Mouse (Mus musculus) cerebellum, postnatal 14 days (tissue): ENCODE data around the gene Nepro.

Source experiments
- DNase-seq, 2 experiments: peaks; one replicate each; pipeline ENCODE4 v3.0.0; 2021; ENCODE audit warnings: mixed read lengths in 2 of 2

Nepro gene

DNA sequence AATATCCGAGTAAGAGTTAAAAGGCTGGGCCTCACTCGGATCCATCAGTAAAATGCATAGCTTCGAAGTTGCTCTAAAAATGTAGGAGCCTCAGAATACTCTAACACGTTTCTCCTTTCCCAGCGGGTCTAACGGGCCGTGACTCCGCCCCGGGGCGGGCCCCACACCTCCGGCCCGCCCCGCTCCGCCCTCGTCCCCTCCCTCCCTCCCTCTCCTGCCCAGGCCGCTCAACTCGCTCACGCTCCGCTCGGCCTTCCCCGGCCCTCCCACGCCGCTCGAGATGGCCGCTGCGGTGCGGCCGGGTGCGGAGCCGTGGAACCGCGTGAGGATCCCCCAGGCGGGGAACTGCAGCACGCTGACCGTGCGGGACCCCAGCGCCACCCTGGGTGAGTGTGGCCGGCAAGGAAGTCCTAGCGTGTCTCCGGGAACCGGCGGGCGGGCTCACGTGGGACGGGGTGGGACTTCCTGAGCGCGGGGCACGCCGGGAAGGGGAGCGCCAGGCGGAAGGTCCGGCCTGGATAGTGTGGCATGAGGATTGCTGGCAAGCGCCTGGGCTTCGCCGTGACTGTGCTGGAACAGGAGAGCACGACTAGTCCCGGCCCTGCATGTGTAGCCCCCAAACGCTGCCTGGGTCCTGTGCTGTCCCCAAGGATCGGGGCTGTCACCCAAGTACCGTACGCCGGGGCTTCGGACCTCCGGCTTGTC lies at the start of gene Nepro:
Gene Nepro (plus strand): TSS at position 219 of the 705 bp plus-strand sequence.
- peak; percentile 95 to 96 for DNase-seq

DNA sequence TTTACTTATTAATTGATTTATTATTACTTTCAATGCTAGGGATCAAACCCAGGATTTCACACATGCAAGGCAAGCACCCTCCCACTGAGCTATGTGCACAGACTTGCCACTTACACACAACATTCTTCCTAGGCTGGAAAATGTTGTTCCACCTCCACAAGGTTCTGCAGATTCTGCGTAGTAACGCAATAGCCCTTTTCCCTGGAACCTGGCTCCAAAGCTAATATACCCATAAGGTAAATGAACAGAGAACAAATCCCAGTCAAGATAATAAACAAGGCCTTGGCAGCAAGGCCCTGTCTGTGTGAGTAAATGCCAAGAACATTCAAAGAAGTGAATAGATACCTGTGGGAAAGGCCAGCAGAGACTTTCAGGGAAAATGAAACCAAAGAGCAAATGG lies 47.7 kb upstream of the Nepro start:
- no peak for DNase-seq

DNA sequence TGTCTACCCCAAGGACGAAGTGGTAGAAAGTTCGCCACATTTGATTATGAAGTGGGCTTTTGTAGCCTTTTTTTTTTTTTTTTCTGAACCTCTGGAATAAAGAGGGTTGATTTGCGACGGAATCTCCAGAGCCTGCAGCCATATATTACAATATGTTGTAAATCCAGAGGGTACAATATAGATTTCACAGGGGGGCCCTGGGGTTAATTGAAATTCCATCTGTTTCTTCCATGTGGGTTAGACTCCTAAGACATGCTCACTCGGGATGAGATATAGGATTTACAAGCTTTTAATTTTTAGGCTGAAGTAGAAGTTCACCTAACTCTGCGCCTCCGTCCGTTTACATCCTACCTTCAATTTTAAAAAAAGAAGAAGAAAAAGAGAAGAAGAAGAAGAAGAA lies 45.0 kb upstream of the Nepro start:
- no peak for DNase-seq

DNA sequence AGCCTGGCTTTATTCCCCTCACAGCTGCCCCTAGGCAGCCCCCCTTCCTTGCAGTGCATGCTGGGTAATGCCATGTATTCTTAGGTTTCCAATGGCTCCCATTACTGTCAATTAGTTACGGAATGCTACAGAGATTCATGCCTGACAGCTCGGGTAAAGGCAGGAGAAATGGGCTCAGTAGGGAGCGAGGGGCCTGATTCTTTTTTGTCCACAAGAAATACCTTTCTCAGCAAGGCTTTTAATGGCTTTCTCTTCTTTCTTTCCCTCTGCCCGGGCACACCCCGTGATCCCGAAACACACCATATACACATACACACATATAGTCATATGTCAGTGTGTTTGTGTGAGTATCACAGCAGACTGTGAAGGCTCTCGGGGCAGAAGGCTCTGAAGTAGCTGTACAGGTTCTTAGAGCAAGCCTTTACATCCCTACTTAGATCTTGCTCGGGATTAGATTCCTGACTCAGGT lies 44.6 kb upstream of the Nepro start:
- no peak for DNase-seq

DNA sequence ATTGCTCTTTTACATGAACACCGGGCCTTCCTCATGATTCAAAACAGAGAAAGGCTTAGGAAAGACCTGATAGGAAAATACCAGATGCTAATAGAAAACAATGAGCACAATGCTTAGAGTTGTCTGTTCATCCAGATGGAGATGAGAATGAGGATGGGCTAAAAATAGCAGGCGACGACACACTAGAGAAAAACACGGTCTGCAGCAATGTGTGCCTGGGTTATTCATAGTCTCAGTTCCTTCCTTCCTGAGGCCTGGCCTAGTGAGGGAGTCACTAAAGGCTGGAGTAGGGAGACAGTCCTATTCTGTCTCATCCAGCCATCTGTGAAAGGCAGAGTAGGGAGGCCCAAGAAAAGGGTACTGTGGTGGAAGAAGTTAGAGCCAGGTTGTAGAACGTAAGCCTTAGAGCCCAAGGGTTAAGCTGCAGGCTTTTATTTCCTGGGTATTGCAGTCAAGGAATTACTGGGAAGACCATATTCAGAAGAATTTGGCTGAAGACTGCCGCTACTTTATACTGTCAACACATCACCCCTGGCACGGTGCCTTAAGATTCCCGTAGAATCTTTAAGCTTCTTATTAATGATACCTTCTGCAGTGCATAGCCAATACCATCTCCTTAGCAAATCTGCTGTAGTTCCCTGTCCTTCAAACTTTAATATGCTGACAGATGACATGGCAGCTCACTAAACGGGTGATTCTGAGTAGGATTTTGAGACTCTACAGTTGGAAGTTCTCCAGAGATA lies 43.2 kb upstream of the Nepro start:
- no peak for DNase-seq

DNA sequence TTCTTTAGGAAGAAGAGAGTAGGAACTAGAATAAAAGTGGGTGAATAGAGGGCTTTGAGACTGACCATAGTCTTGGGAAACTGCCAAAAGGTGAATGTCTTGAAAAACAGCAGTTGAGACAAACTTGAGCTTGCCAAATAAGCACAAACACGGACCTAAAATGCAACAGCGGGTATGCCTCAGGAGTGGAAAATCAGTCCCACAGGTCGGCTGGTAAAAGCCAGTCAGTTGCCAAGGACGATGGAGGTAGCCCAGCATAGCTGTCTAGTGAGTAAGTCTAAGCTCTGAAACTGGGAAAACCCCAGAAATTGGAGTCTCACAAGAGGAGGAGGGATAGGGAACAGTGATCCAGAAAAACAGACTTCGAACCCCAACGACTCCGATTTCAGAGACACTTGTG lies 39.5 kb upstream of the Nepro start:
- DNase-seq, result no peak

DNA sequence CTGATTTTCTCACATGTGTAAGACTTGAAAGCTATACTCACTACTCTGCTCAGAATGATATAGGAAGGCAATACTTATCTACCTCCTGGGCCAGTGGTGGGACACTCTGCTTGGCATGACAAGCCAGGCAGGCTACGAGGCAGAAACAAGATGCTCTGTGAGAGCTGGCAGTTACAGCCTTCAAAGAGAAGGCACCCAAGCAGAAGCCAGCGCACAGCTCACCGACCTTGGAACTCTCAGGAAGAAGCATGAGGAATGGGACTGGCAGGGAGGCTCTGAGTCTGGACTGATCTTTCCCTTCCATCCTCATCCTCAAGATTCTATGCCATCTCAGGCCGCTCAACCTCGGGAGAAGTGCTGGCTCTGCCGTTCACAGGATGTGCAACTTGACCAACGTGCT lies 38.7 kb upstream of the Nepro start:
- DNase-seq, result no peak

DNA sequence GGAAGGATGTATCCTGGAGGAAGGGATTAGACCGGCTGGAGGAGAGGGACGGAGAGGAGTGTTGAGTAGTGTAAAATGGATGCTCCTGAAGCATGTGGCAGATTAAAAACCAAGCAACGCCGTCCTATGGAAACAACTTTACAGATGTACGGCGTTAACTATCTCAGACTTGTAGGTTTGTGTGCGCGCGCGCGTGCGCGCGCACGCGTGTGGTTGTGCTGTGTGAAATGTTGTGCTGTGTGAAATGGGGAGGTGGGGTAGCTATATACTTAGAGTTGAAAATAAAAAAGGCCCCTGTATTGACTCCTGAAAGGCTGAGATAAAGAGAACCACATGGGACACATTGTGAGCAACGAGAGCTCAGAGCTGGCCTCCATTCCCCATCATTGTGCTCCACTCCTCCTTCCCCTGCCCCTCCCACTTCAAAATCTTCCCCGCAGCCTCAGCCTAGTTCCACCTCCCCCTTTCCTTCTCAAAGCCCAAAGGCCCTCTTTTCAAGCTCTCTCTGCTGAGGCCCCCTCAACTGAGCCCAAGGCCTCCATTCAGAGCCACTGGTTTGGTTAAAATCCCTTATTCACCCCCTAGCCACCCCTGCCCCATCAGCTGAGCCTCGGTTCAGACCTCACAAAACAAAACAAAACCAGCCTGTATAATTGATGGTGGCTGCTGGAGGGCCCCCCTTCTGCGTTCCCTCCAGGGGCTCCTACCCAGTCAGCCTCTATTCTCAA lies 36.9 kb upstream of the Nepro start:
- no peak for DNase-seq

DNA sequence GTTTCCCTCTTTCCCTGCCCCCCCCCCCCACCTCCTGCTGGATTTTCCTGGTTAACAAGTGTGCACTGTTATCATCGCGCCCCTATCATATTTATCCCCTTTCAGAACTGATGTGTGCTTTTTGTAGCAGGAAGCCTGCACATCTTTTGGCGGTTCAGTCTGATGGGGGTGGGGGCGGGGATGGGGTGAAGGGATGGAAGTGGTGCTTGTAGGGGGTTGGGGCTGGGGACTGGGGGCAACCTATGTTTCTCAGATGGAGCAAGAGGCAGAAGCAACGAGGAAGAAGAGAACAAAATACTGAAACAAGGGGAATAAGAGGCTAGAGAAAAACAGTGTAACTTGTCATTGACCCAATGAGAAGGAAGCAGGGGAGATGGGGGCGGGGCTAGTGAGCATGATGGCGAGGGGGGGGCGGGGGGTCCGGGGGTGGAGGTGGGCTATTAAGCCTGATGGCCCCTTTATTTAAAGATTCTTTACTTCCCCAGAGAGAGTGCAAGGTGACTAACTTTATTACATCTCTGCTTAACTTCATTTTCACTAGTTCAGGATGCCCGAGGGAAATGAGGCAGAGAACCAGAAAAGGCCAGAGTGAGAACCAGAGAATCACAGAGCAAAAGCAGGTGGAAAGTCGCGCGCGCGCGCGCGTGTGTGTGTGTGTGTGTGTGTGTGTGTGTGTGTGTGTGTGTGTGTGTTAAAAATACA lies 36.2 kb upstream of the Nepro start:
- DNase-seq, result no peak

DNA sequence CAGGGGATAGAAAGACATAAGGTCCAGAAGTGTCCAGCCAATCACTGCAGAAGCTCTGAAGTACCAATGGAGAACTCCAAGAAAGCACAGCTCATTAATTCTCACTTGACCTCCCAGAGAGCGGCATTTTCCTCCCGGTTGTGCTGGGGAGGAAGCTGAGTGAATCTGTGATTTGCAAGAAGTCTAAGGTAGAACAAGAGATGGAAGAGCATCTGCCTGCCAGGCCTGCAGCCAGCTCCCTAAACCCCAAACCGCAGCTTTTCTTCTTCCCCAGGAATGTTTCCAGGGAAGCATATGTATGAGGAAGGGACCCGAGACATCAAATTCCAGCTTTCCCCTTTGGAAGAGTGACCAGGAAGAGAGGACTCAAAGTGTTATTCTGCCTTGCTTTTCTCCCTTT lies 35.6 kb upstream of the Nepro start:
- DNase-seq, result no peak

DNA sequence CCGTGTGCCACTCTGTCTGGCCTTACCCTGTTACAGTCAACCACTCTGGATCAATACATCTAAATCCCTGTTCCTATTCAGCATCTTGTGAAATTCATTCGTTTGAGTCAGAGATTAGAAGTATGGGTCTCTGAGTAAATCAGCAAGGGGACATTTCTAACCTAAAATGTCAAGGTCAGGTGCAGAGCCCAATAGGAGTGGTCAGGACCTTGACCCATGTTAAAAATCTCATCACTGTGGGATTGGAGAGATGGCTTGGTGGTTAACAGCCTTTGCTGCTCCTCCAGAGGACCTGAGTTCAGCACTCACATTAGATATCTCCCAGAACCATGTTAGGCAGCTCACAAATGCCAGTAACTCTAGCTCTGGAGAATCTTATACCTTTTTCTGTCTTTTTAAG lies 33.6 kb upstream of the Nepro start:
- DNase-seq, result no peak

DNA sequence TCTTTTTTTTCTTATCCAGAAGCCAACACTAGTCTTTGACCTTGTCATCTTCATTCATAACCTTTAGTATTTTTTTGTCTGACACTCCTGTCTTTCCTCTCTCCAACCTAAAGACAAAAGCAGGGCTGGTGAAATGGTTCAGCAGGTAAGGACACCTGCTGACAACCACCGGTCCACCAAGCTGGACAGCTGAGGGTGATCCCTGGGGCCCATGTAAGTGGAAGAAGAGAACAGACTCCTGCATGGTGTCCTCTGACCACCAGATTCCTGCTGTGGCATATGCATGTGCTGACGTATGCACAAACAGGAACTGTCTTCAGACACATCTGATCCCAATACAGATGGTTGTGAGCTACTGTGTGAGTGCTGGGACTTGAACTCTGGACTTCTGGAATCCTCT lies 33.0 kb upstream of the Nepro start:
- DNase-seq, result peak in 1 of 2 experiments; percentile 17

DNA sequence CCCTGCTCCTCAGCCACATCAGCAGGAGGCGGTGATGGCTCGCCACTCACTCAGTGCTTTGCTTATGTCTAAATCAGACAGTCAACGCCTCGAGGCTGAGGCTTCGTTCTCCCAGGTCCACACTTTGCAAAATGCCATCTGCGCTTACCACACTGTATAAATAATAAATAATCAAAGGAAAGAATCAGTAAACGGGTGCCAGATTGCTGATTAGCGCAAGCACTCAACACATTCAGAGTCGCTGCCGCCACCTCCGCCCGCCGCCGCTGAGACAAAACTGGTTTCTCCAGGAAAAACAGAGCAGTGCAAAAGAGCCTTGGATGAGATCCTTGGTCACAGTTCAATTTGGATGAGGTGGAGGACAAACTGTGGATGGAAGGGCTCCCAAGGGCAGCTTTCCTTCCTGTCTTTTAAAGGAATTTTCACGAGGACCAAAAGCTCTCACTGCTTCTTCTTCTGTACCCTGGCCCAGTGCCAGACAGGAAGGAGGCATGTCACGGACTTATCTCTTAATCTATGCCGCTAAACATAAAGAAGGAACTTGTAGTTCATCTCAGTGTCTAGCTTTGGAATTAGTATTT lies 32.5 kb upstream of the Nepro start:
- peak; percentile 85 for DNase-seq

DNA sequence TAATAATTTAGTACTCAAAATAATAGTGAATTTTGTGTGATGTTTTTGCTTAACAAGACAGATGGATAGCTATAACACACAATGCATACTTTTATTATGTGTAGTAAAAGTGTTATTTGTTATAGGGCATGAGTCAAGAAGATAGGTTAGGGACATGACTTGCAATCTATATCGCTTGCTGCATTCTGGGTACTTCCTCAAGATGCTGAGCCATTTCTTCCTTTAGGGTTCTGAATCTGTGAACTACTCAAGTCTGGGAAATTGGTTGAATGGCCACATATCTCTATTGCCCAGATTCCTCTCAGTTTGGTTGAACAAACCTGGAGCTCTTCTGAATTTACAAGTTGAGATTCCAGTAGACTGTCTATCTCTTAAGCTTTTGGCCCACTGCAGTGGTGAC lies 31.6 kb upstream of the Nepro start:
- DNase-seq, result no peak

DNA sequence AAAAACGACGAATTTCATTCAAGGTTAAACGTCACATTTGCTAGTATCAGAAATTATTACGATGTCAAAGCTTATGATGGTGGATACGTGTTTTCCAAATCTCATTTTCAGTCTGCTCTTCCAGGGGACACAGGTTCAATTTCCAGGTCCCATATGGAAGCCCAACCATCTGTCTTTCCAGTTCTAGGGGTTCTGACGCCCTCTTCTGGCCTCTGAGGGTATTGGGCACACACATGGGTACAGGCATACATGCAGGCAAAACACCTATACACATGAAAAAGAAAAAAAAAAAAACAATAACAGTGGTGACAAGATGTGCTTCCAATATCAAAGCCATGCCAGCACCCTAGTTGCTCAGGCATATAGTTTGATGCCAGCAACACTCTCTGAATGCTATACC lies 30.4 kb upstream of the Nepro start:
- peak; percentile 31 to 44 for DNase-seq

DNA sequence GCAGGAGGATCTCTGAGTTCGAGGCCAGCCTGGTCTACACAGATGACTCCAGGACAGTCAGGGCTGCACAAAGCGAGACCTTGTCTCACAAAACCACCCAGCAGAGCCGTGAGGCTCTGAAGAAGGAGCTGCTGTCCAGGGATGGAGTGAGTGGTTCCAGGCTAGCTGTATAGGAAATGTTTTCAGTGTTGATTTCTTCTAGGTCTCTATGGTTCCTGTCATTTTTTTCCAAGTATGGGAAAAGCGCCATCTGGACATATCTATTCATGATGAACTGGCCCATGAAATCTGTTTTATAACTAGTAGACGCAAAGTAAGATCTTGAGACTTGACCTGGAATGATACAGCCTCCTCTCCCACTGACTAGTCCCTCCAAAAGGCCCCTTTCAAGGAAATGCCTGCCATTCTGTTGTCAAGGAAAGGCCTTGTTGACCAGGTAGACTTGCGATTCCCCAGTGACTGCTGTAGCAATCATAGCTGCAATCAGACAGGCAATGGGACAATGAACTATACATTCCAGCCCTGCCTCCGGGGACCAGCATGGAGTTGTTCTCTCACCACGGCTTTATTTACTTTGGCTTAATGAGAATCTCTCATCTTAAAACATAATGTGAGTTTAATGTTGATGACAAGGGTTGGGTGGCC lies 28.8 kb upstream of the Nepro start:
- DNase-seq, result no peak

DNA sequence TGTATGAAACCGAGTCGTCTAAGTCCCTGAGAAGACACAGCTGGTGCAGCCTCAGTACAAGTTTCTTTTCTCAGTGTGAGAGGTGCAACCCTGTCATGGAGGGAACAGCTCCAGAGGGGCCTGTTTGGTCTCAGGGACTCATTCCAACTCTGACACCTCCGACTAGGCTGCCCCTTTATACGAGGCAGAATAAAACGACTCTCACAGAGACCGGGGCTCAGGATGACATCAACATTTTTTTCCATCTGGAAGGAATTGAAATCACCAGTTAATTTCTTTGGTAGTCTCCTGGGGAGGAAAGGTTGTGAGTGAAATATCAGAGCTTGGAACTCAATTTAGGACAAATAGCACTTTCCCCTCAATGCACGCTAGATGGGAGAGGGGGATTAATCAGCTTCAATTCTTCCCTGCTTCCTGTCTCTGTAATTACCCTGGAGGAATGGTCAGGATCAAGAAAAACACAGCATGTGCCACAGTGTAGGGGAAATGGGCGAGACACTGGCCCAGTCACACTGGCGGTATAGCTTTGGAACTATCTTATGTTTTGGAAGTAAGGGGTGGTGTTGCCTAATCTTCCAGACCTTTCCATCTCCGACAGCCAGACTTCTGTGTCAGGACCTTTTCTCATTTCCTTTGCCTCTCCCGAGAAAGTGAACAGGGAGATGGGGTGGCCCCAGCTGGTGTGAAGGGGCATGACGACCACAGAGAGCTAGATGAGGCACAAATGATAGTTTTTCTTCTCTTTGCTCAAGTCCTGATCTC lies 28.1 kb upstream of the Nepro start:
- no peak for DNase-seq

DNA sequence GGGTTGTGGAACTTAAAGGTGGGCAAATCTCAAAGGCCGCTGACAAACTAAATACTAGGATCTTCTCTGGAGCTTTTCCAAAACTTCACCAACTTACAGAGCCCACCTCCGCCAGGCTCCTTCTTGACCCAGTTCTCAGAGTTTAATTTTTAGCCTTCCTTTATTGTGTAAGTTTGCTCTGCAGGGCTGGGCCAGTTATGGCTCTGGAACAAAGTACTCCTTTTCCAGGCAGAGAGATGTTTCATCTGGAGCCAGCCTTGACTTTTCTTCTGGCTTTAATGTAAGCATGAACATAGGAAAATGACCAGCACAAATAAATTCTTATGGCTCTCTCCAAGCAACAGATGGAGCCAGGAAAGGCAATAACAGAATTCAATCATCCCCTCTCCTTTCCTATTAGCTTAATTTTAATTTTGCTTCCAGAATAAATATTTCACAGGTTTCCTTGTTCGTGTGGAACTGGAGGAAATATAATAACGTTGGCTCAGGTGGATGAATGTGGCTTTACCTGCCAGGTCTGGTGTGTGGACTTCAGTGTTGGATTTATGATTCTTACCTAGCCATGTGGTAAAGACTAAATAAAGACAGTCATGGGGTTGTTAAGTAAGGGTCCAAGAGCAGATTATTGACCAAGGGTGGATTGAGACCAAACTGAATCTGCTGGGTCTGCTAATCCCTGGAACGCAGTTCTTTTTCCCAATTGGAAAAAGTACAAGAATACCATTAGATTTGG lies 26.5 kb upstream of the Nepro start:
- DNase-seq, result no peak

DNA sequence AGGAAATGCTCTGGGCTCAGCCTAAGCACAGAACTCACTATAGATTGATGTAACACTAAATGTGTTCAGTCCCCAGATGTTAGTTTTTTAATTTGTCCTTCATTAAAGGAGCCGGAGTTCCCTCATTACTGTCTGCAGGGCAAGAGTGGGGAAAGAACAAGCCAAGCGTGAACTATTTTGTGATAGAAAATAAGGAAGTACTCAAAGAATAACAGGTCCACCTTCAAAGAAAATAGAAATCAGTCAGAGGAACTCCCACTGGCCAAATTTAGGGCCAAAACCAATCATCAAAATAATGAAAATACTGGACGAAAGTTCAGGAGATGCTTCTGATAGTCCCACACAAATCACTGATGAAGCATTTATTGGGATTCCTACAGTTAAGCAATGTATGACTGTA lies 22.9 kb upstream of the Nepro start:
- no peak for DNase-seq

DNA sequence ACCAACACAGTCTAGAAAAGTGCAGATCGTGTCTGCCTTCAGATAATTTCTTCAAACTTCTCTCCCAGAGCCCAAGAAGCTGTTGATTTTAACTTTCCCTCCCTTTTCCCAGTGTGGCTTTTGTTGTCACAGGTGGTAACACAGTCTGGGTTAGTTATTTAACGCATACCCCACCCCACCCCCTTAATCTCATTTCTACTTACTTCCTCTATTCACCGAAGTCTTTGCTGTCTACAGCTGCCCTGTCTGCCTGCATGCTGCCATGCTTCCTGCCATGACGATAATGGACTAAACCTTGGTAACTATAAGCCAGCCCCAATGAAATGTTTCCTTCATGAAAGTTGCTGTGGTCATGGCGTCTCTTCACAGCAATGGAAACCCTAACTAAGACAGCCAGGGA lies 21.8 kb upstream of the Nepro start:
- no peak for DNase-seq

DNA sequence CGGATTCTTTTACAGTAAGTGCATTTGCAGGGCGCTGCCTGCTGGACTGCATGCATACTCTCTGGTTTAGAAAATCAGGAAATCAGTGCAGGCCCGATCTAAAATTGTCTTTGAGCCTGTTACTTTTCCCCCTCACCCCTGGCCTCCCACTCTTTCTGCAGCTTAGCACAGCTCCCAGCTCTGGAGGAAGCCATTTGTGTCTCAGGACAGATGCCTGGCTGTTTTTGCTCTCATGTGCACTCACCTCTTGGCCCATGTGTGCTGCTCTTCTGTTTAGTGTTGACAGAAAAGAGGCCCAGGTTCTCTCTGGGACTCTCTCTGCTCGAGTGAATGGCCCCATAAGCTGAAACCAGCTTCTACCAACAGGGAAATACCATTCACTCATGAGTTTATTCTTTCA lies 20.6 kb upstream of the Nepro start:
- no peak for DNase-seq
